Mouse (Mus musculus): ENCODE data around the gene Krt9.

GRCm38 (mm10) chr11:100198666-100199065 is 5.6 kb upstream of the Krt9 start:
- no peak for TF ChIP-seq POLR2A (IDR thresholded peaks at IDR 0.05; ENCODE audit: low read depth, low read length)
- no peak for TF ChIP-seq CTCF (IDR thresholded peaks at IDR 0.05; ENCODE audit: extremely low read depth, insufficient read length, insufficient replicate concordance, low read depth, low read length)
